Mouse (Mus musculus) CH12.LX (cell line): Measurements from ENCODE around the gene Ssh3. TPM values are rescaled to one million over a fixed set of nuclear protein-coding genes. Genes with fewer than 3 reads are reported as not detected.

ENCODE experiments used
- DNase-seq: peaks from one replicate; pipeline ENCODE4 v3.0.0-alpha.2; 2013; ENCODE audit errors: extremely low read depth
- H3K27ac ChIP-seq: 2 replicates; pipeline ENCODE4 v1.5.1; 2012; ENCODE audit warnings: low read depth, mild to moderate bottlenecking, control low read depth, moderate library complexity; ENCODE audit not compliant: insufficient read depth
- H3K27me3 ChIP-seq: replicated peaks from 2 replicates; pipeline ENCODE3; 2012; ENCODE audit warnings: inconsistent platforms
- H3K36me3 ChIP-seq, 2 experiments: replicated peaks in 1 of 2; 2 replicates each; pipeline versions ENCODE3 to v1.6.1; 2012; ENCODE audit warnings: inconsistent platforms in 1 of 2, low read length in 1 of 2, mild to moderate bottlenecking in 1 of 2, mixed read lengths in 1 of 2, moderate library complexity in 1 of 2; ENCODE audit not compliant: control insufficient read depth in 1 of 2, insufficient read depth in 1 of 2
- H3K4me1 ChIP-seq, 2 experiments: 2 replicates each; pipeline ENCODE4 v1.6.1; 2012; ENCODE audit warnings: inconsistent platforms in 1 of 2, moderate library complexity in 1 of 2; ENCODE audit not compliant: insufficient read depth in 2 of 2, control insufficient read depth in 1 of 2
- H3K4me2 ChIP-seq: 2 replicates; pipeline ENCODE4 v1.6.1; 2012; ENCODE audit warnings: low read depth, mild to moderate bottlenecking, control low read depth; ENCODE audit not compliant: poor library complexity, insufficient read depth, severe bottlenecking
- H3K4me3 ChIP-seq, 3 experiments: fragments of 150-350 bp in 1 of 3; sonication (generic) in 1 of 3; replicated peaks in 1 of 3; 2 replicates each; pipeline versions ENCODE3 to v1.5.1; 2011 to 2012; ENCODE audit warnings: low read depth in 2 of 3, low read length in 2 of 3, mild to moderate bottlenecking in 2 of 3, moderate library complexity in 2 of 3, control low read depth in 1 of 3, improper control_type of control experiment in 1 of 3, inconsistent platforms in 1 of 3, mixed read lengths in 1 of 3; ENCODE audit not compliant: poor library complexity in 1 of 3
- H3K79me2 ChIP-seq: replicated peaks from 2 replicates; pipeline ENCODE4 v1.6.1; 2012; ENCODE audit warnings: mild to moderate bottlenecking, moderate library complexity; ENCODE audit not compliant: control insufficient read depth, poor library complexity, insufficient read depth, severe bottlenecking; ENCODE audit errors: extremely low read depth
- H3K9ac ChIP-seq: 2 replicates; pipeline ENCODE4 v1.6.1; 2012; ENCODE audit warnings: low read depth, mild to moderate bottlenecking, control low read depth, moderate library complexity; ENCODE audit not compliant: insufficient read depth
- H3K9me3 ChIP-seq: replicated peaks from 2 replicates; pipeline ENCODE3; 2012; ENCODE audit warnings: low read length, inconsistent platforms, mixed read lengths
- BHLHE40 ChIP-seq: IDR thresholded peaks from 2 replicates; pipeline ENCODE4 v1.6.1; 2011; ENCODE audit warnings: mild to moderate bottlenecking, low read depth, low read length, improper control_type of control experiment
- CTCF ChIP-seq, 2 experiments: IDR thresholded peaks in 1 of 2; conservative IDR thresholded peaks in 1 of 2; 2 replicates each; pipeline ENCODE4 v1.5.1; 2011 to 2012; ENCODE audit warnings: low read depth in 2 of 2, low read length in 2 of 2, improper control_type of control experiment in 1 of 2, inconsistent platforms in 1 of 2, mild to moderate bottlenecking in 1 of 2, moderate library complexity in 1 of 2
- E2F4 ChIP-seq: IDR thresholded peaks from 2 replicates; pipeline ENCODE4 v1.6.1; 2011; ENCODE audit warnings: low read depth, low read length, improper control_type of control experiment; ENCODE audit not compliant: insufficient replicate concordance
- EP300 ChIP-seq: IDR thresholded peaks from 2 replicates; pipeline ENCODE4 v1.6.1; 2011; ENCODE audit warnings: low read length, improper control_type of control experiment
- GABPA ChIP-seq: IDR thresholded peaks from 2 replicates; pipeline ENCODE4 v1.6.1; 2012; ENCODE audit warnings: low read depth, low read length, improper control_type of control experiment, inconsistent platforms; ENCODE audit not compliant: insufficient replicate concordance
- IRF4 ChIP-seq: IDR thresholded peaks from 2 replicates; pipeline ENCODE4 v1.6.1; 2014; ENCODE audit warnings: low read depth, mild to moderate bottlenecking, inconsistent platforms, low read length, improper control_type of control experiment
- KAT2A ChIP-seq: IDR thresholded peaks from 2 replicates; pipeline ENCODE4 v1.6.1; 2012; ENCODE audit warnings: low read length, improper control_type of control experiment, inconsistent platforms; ENCODE audit not compliant: insufficient replicate concordance
- MAFK ChIP-seq: IDR thresholded peaks from 2 replicates; pipeline ENCODE4 v1.6.1; 2011; ENCODE audit warnings: low read length, improper control_type of control experiment; ENCODE audit not compliant: insufficient replicate concordance
- MAX ChIP-seq: IDR thresholded peaks from 2 replicates; pipeline ENCODE4 v1.6.1; 2011; ENCODE audit warnings: low read length, improper control_type of control experiment
- MAZ ChIP-seq: IDR thresholded peaks from 2 replicates; pipeline ENCODE4 v1.6.1; 2012; ENCODE audit warnings: low read depth, mild to moderate bottlenecking, inconsistent platforms, low read length, improper control_type of control experiment, moderate library complexity
- MXI1 ChIP-seq: IDR thresholded peaks from 2 replicates; pipeline ENCODE4 v1.6.1; 2011; ENCODE audit warnings: mild to moderate bottlenecking, low read depth, low read length, improper control_type of control experiment
- MYC ChIP-seq: IDR thresholded peaks from 2 replicates; pipeline ENCODE4 v1.6.1; 2011; ENCODE audit warnings: low read depth, mild to moderate bottlenecking, improper control_type of control experiment, low read length
- NELFE ChIP-seq: IDR thresholded peaks from 2 replicates; pipeline ENCODE4 v1.6.1; 2011; ENCODE audit warnings: low read depth, low read length, improper control_type of control experiment
- POLR2A ChIP-seq: IDR thresholded peaks from 2 replicates; pipeline ENCODE4 v1.6.1; 2011; ENCODE audit warnings: low read depth, mild to moderate bottlenecking, improper control_type of control experiment, low read length
- POLR2AphosphoS2 ChIP-seq: IDR thresholded peaks from 2 replicates; pipeline ENCODE4 v1.6.1; 2011; ENCODE audit warnings: low read depth, low read length, improper control_type of control experiment
- RAD21 ChIP-seq: IDR thresholded peaks from 2 replicates; pipeline ENCODE4 v1.6.1; 2011; ENCODE audit warnings: low read depth, mild to moderate bottlenecking, low read length, improper control_type of control experiment, moderate library complexity
- RCOR1 ChIP-seq: conservative IDR thresholded peaks from 2 replicates; pipeline ENCODE4 v1.6.1; 2012; ENCODE audit warnings: low read depth, mild to moderate bottlenecking, inconsistent platforms, low read length, improper control_type of control experiment
- SMC3 ChIP-seq: IDR thresholded peaks from 2 replicates; pipeline ENCODE4 v1.6.1; 2011; ENCODE audit warnings: low read depth, low read length, improper control_type of control experiment
- TBP ChIP-seq: conservative IDR thresholded peaks from 2 replicates; pipeline ENCODE4 v1.6.1; 2011; ENCODE audit warnings: low read depth, low read length, improper control_type of control experiment
- TCF12 ChIP-seq: IDR thresholded peaks from 2 replicates; pipeline ENCODE4 v1.6.1; 2014; ENCODE audit warnings: low read depth, mild to moderate bottlenecking, inconsistent platforms, low read length, improper control_type of control experiment
- UBTF ChIP-seq: IDR thresholded peaks from 2 replicates; pipeline ENCODE4 v1.6.1; 2012; ENCODE audit warnings: low read depth, mild to moderate bottlenecking, inconsistent platforms, low read length, improper control_type of control experiment, moderate library complexity
- USF1 ChIP-seq: IDR thresholded peaks from 2 replicates; pipeline ENCODE4 v1.6.1; 2014; ENCODE audit warnings: low read depth, mild to moderate bottlenecking, inconsistent platforms, low read length, improper control_type of control experiment
- USF2 ChIP-seq: conservative IDR thresholded peaks from 2 replicates; pipeline ENCODE4 v1.6.1; 2011; ENCODE audit warnings: low read depth, low read length, improper control_type of control experiment
- ZC3H11A ChIP-seq: IDR thresholded peaks from 2 replicates; pipeline ENCODE4 v1.6.1; 2012; ENCODE audit warnings: low read depth, mild to moderate bottlenecking, inconsistent platforms, low read length, improper control_type of control experiment
- ZKSCAN1 ChIP-seq: IDR thresholded peaks from 2 replicates; pipeline ENCODE4 v1.6.1; 2012; ENCODE audit warnings: low read depth, inconsistent platforms, low read length, improper control_type of control experiment, borderline replicate concordance
- ZMIZ1 ChIP-seq: IDR thresholded peaks from 2 replicates; pipeline ENCODE4 v1.6.1; 2012; ENCODE audit warnings: low read depth, mild to moderate bottlenecking, inconsistent platforms, low read length, improper control_type of control experiment
- ZNF384 ChIP-seq: IDR thresholded peaks from 2 replicates; pipeline ENCODE4 v1.6.1; 2012; ENCODE audit warnings: low read depth, low read length, improper control_type of control experiment, inconsistent platforms
- dilution Hi-C: fragments of 300-500 bp; cut with MboI; formaldehyde crosslinking; loops from 2 replicates; pipeline ENCODE4 v1.14.3; 2020; ENCODE audit warnings: low sequenced_read_pairs; ENCODE audit not compliant: extremely low pct_unique_long_range_greater_than_20kb, extremely low pct_ligation_motif_present
- in situ Hi-C: fragments of 300-500 bp; cut with MboI; formaldehyde crosslinking; loops from 3 replicates; pipeline ENCODE4 v1.14.3; 2019; ENCODE audit warnings: low sequenced_read_pairs, low pct_ligation_motif_present, low pct_unique_long_range_greater_than_20kb, mixed read lengths
- polyA plus RNA-seq: library from polyadenylated mRNA; unstranded; fragments of >175 nt; gene quantifications from 2 replicates; pipeline ENCODE4 v1.2.1, GENCODE M21; 2012; ENCODE audit warnings: low read depth; ENCODE audit not compliant: insufficient read length
- total RNA-seq, 2 experiments: library from RNA; depleted of rRNA; stranded (reverse); fragments of 300-350 nt in 1 of 2; fragments of >200 nt in 1 of 2; gene quantifications; 2 replicates each; pipeline ENCODE4 v1.2.3; 2012 to 2014

Ssh3 gene
- total and polyA plus RNA-seq, 3 experiments, result 5.6 to 30.0 (median 12.3) TPM

DNA sequence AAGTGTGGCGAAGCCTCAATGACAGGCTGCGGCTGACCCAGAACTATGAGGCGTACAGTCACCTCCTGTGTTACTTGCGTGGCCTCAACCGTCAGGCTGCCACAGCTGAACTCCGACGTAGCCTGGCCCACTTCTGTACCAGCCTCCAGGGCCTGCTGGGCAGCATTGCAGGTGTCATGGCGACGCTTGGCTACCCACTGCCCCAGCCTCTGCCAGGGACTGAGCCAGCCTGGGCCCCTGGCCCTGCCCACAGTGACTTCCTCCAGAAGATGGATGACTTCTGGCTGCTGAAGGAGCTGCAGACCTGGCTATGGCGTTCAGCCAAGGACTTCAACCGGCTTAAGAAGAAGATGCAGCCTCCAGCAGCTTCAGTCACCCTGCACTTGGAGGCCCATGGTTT is 46.8 kb downstream of the Ssh3 start:
- Histone ChIP-seq H3K27ac (no peak overlapping the region), H3K4me1 (peaks cover 6 to 62% of the 10 kb centered on the region in 2 experiments; a peak in 3 of 4 replicates), H3K36me3 (no peaks in the 10 kb centered on the region), H3K4me3 (no peak overlapping the region), H3K27me3 (peaks cover 12% of the 10 kb centered on the region), H3K4me2 (no peak overlapping the region), H3K79me2 (no peaks in the 10 kb centered on the region), H3K9me3 (no peaks in the 10 kb centered on the region), H3K9ac (no peak overlapping the region)
- TF ChIP-seq CTCF (conservative IDR thresholded peaks at IDR 0.05 in 1 of 2, IDR thresholded peaks at IDR 0.05 in 1 of 2; ENCODE audit: low read depth in 2 of 2, low read length in 2 of 2) (no peak), GABPA (no peak), NELFE (no peak), RAD21 (no peak), EP300 (no peak), ZNF384 (no peak), ZMIZ1 (no peak), IRF4 (no peak), BHLHE40 (no peak), ZKSCAN1 (no peak), KAT2A (no peak), ZC3H11A (no peak), RCOR1 (no peak), USF2 (no peak), MAFK (no peak)
- DNase-seq, result no peak
- in situ Hi-C loops (no loop called here), dilution Hi-C loops (no loop called here)

DNA sequence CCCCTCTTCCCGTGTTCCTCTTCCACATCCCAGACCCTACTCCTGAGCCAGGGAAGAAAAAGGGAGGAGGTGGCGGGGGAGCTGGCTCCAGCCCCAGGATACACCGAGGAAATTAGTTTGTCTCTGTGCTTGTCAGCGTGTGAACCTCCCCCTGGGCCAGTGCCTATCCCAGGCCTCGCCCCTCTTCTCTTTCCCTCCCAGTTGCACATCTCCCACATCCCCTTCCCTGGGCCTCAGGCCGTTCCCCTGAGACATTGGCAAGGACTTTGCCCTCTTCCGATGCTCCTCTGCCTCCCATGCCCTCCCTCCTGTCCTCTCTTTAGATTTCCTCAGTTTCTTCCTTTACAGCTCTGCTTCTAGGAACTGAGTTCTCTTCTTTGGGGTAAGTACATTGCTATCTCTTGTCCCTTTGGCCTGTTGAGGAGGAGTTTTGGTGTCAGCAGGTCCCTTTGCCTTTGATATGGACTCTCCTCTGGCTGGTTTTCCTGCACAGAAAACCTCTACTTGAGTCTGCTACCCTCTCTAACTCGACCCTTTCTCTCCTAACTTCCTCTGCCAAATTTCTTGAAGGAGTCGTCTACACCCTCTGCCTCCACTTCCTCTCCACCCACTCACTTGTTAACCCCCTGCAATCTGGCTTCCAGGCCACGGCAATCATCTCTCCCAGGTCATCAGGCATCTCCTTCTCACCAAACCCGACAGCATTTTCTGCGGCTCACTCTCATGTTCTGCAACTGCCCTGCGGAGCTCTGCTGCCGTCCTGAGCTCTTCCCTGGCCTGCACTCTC is 47.8 kb downstream of the Ssh3 start:
- TF ChIP-seq MAX (no peak), MYC (no peak), UBTF (no peak), MAZ (no peak), POLR2A (no peak), NELFE (no peak), CTCF (conservative IDR thresholded peaks at IDR 0.05 in 1 of 2, IDR thresholded peaks at IDR 0.05 in 1 of 2; ENCODE audit: low read depth in 2 of 2, low read length in 2 of 2) (no peak), RCOR1 (no peak), GABPA (no peak), E2F4 (no peak), RAD21 (no peak), TBP (no peak), SMC3 (no peak), USF2 (no peak), TCF12 (no peak), USF1 (no peak), MXI1 (no peak), POLR2AphosphoS2 (no peak)
- no peaks in the 10 kb centered on the region for H3K9me3 ChIP-seq
- H3K4me2 ChIP-seq, result no peak overlapping the region
- H3K27ac ChIP-seq, result no peak overlapping the region
- in situ Hi-C loops (no loop called here), dilution Hi-C loops (no loop called here)
- no peaks in the 10 kb centered on the region for H3K36me3 ChIP-seq
- H3K4me1 ChIP-seq, result peaks cover 6 to 56% of the 10 kb centered on the region in 2 experiments; a peak in 3 of 4 replicates
- no peak overlapping the region for H3K4me3 ChIP-seq
- H3K27me3 ChIP-seq, result peaks cover 20% of the 10 kb centered on the region
- H3K9ac ChIP-seq, result no peak overlapping the region
- no peaks in the 10 kb centered on the region for H3K79me2 ChIP-seq
- DNase-seq, result no peak
